Mouse (Mus musculus) layer of hippocampus, adult 9-10 months (tissue): Measurements from ENCODE around the gene Foxk1.

Source experiments
- DNase-seq: peaks from one replicate; pipeline ENCODE4 v3.0.0; 2022; ENCODE audit warnings: low spot score

Gene Foxk1

GRCm38 (mm10) chr5:142478829-142479435 is 77.6 kb downstream of the Foxk1 start:
- DNase-seq, result peak; percentile 66

- no peak for DNase-seq
These were observed 81.2 kb downstream of the Foxk1 start for GRCm38 (mm10) chr5:142482512-142482911.

GRCm38 (mm10) chr5:142483581-142483980 is 82.3 kb downstream of the Foxk1 start:
- no peak for DNase-seq

GRCm38 (mm10) chr5:142486654-142487053 is 85.4 kb downstream of the Foxk1 start:
- DNase-seq, result no peak

- no peak for DNase-seq
These were observed 88.8 kb downstream of the Foxk1 start for GRCm38 (mm10) chr5:142489955-142490707.

DNA sequence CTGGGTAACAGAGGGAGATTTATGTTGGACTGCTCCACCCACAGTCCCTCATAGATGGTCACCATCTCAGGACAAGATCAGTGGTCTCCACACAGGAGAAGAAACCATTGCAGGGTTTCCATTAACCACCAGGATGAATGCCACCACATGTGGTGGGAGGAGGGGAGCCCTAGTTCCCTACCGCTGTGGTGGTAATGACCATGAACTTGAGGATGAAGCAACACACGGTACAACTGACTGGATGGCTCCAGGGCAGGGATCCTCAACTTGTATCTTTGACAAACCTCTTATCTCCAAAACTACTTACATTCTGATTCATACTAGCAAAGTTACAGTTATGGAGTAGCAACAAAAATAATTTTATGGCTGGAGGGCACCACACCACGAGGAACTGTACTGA is 92.0 kb downstream of the Foxk1 start:
- no peak for DNase-seq

- DNase-seq, result no peak
These were observed 94.2 kb downstream of the Foxk1 start for GRCm38 (mm10) chr5:142495321-142496096.

DNA sequence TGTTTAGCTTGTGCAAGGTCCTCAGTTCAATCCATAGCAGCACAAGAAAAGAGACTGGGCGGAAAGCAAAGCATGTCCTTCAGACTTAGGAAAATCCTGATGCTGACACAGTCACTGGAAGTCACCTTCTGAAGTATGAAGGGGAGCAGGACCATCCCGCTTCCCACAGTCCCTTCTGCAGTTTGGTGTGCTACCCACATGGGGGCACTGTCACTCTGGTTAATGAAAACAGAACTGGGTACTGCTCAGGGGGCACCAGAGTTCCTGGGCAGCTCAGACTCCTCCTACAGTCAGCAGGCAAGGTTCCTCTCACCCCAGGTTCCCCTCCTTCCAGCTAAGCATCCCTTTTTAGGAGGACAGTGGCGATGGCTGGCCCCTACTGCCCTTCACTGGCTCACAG is 97.7 kb downstream of the Foxk1 start:
- no peak for DNase-seq

DNA sequence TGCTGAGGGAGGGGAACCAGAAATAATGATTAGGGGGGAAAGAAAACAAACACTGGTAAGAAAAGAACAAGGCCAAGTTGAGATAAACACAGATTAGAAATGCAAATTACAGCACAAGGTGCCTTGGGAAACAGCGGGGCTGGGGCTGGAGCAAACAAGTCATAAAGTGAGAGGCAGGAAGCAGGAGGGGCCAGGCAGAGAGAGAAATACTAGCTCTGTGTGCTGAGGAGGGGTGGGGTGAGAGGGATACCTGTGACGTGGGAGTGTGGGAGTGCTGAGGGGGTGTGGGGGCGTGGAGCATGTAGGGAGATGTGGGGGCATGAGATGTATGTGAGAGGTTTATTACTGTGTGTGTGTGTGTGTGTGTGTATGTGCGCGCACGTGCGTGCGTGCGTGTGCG is 99.6 kb downstream of the Foxk1 start:
- no peak for DNase-seq

- DNase-seq, result peak; percentile 72
These were observed 101.1 kb downstream of the Foxk1 start for GRCm38 (mm10) chr5:142502414-142502813.

GRCm38 (mm10) chr5:142504175-142504574 is 102.9 kb downstream of the Foxk1 start:
- DNase-seq, result no peak

DNA sequence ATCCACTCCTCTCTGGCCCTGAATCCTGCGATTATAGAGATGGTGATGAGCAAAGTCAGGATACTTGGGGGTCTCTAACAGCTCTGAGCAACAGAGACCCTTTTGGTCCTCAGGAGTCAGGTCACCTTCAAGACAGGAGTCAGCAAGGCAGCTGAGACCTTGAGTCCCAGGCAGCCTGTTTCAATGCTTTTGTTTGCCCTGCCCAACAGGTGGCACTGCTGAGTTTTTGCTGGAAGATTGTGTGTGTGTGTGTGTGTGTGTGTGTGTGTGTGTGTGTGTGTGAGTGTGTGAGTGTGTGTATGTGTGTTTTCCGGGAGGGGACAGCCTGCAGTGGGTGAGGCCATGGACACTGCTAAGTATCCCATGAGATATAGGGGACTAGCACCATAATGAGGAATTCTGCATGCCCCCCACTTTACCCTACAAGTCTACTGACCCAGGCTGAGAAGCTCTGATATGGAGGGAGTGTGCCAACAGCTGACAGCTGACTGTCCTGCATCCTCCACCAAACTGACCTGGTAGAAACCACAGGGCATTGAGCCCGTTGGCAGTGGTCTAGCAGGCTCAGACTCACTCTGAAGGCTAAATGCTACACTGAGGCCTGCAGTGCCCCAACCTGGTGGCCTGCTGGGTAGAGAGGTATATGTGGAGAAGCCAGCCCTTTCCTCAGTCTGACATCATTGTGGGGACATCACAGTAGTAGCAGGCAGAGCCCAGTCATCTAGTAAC is 104.6 kb downstream of the Foxk1 start:
- no peak for DNase-seq

- DNase-seq, result no peak
These were observed 108.1 kb downstream of the Foxk1 start for GRCm38 (mm10) chr5:142509141-142510060.

DNA sequence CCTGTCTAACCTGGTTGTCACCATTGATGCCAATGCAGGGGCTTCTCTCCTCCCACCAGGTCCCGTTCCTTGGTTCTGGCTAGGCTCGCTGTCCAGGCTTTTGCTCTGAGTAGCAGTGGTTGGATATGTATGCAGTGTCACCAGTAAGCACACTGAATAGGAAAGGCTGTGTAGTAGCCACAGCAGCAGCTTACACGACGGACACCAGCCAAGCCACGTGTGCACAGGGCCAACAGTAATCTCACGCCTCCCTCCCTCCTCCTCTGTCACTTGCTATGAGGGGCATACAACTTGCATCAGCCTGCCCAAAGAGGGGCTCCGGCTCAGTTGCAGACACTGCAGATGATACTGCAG is 108.7 kb downstream of the Foxk1 start:
- no peak for DNase-seq
